Mouse (Mus musculus): Measurements from ENCODE around the gene Tcte2. TPM values are rescaled to one million over a fixed set of nuclear protein-coding genes. Genes with fewer than 3 reads are reported as not detected.
"Not testable (repeated sequence)": the region's sequence is repeated elsewhere in the genome, so short reads cannot be mapped to it uniquely, and the experiment has no call there.

The Tcte2 gene
- polyA plus RNA-seq (2015; fragmentation: Nextera tagmentation; extraction: Ambion mirVana) = 4.4 and 4.7 TPM in 2 replicates

GRCm38 (mm10) chr17:13761179-13761913 lies at the start of gene Tcte2:
Gene Tcte2, minus strand, starts transcription at chr17:13761825.
- peak; percentile 15; the same call in 1 of the 2 replicates for ATAC-seq (ENCODE audit: extremely low read depth, insufficient number of reproducible peaks, low FRiP score, low TSS enrichment)
- peak within 1 kb of the TSS; percentile 95 for H3K4me3 ChIP-seq
- H3K27ac ChIP-seq (replicated peaks) = peak within 1 kb of the TSS; percentile 95
- under 1% methylated on average over 74 of the region's 74 CpGs for WGBS
- H3K9ac ChIP-seq = peak within 1 kb of the TSS; percentile 96
- H3K4me1 ChIP-seq = peaks cover 53% of the 10 kb centered on the region
- no peaks in the 10 kb centered on the region for H3K27me3 ChIP-seq (replicated peaks)
- H3K4me2 ChIP-seq = peak within 1 kb of the TSS; percentile 98
- H3K36me3 ChIP-seq = no peaks in the 10 kb centered on the region
- H3K9me3 ChIP-seq = no peaks in the 10 kb centered on the region

GRCm38 (mm10) chr17:13806016-13806415 lies 44.4 kb upstream of the Tcte2 start:
- Histone ChIP-seq H3K4me2 (no peak overlapping the region), H3K36me3 (peaks cover 55% of the 10 kb centered on the region), H3K9me3 (no peaks in the 10 kb centered on the region), H3K4me3 (no peak overlapping the region), H3K9ac (no peak overlapping the region), H3K4me1 (0 out of 2 replicates have a peak, but pooled peaks cover 9% of the 10 kb centered on the region), H3K27ac (replicated peaks) (no peak overlapping the region), H3K27me3 (replicated peaks) (no peaks in the 10 kb centered on the region)
- 87% methylated on average over 1 of the region's 1 CpGs for WGBS
- ATAC-seq (ENCODE audit: extremely low read depth, insufficient number of reproducible peaks, low FRiP score, low TSS enrichment) = no peak

- no peak overlapping the region for H3K27ac ChIP-seq (replicated peaks)
- H3K9me3 ChIP-seq = no peaks in the 10 kb centered on the region
- no peak overlapping the region for H3K9ac ChIP-seq
- H3K4me1 ChIP-seq = 0 out of 2 replicates have a peak, but pooled peaks cover 9% of the 10 kb centered on the region
- H3K4me2 ChIP-seq = no peak overlapping the region
- ATAC-seq (ENCODE audit: extremely low read depth, insufficient number of reproducible peaks, low FRiP score, low TSS enrichment) = no peak
- H3K36me3 ChIP-seq = peaks cover 32% of the 10 kb centered on the region
- 65% methylated on average over 2 of the region's 2 CpGs for WGBS
- no peaks in the 10 kb centered on the region for H3K27me3 ChIP-seq (replicated peaks)
- H3K4me3 ChIP-seq = no peak overlapping the region
Measured at GRCm38 (mm10) chr17:13802836-13803408, 41.3 kb upstream of the Tcte2 start.

- 66% methylated on average over 1 of the region's 1 CpGs for WGBS
- Histone ChIP-seq H3K4me1 (peaks cover 9% of the 10 kb centered on the region), H3K9ac (no peak overlapping the region), H3K4me2 (no peak overlapping the region), H3K27me3 (replicated peaks) (no peaks in the 10 kb centered on the region), H3K36me3 (no peaks in the 10 kb centered on the region), H3K27ac (replicated peaks) (no peak overlapping the region), H3K4me3 (no peak overlapping the region), H3K9me3 (no peaks in the 10 kb centered on the region)
- ATAC-seq (ENCODE audit: extremely low read depth, insufficient number of reproducible peaks, low FRiP score, low TSS enrichment) = no peak
Measured at GRCm38 (mm10) chr17:13797691-13798090, 36.1 kb upstream of the Tcte2 start.

GRCm38 (mm10) chr17:13790033-13790432 lies 28.4 kb upstream of the Tcte2 start:
- H3K4me1 ChIP-seq = peaks cover 15% of the 10 kb centered on the region
- not testable (repeated sequence) for ATAC-seq (ENCODE audit: extremely low read depth, insufficient number of reproducible peaks, low FRiP score, low TSS enrichment); H3K4me3 ChIP-seq; H3K27me3 ChIP-seq (replicated peaks); H3K27ac ChIP-seq (replicated peaks); H3K9me3 ChIP-seq; H3K36me3 ChIP-seq; H3K9ac ChIP-seq; H3K4me2 ChIP-seq
- 84% methylated on average over 2 of the region's 2 CpGs for WGBS

GRCm38 (mm10) chr17:13783469-13783868 lies 21.8 kb upstream of the Tcte2 start:
- no peak overlapping the region for H3K9ac ChIP-seq
- H3K4me1 ChIP-seq = peaks cover 29% of the 10 kb centered on the region
- no peaks in the 10 kb centered on the region for H3K9me3 ChIP-seq
- no peaks in the 10 kb centered on the region for H3K36me3 ChIP-seq
- no peaks in the 10 kb centered on the region for H3K27me3 ChIP-seq (replicated peaks)
- no peak overlapping the region for H3K4me2 ChIP-seq
- ATAC-seq (ENCODE audit: extremely low read depth, insufficient number of reproducible peaks, low FRiP score, low TSS enrichment) = no peak
- WGBS = 48% methylated on average over 1 of the region's 1 CpGs
- H3K27ac ChIP-seq (replicated peaks) = no peak overlapping the region
- H3K4me3 ChIP-seq = no peak overlapping the region

- Histone ChIP-seq H3K36me3 (no peaks in the 10 kb centered on the region), H3K4me3 (no peak overlapping the region), H3K27ac (replicated peaks) (no peak overlapping the region), H3K9me3 (no peaks in the 10 kb centered on the region), H3K4me2 (no peak overlapping the region), H3K27me3 (replicated peaks) (no peaks in the 10 kb centered on the region), H3K9ac (no peak overlapping the region), H3K4me1 (peaks cover 42% of the 10 kb centered on the region)
- no peak for ATAC-seq (ENCODE audit: extremely low read depth, insufficient number of reproducible peaks, low FRiP score, low TSS enrichment)
- 85% methylated on average over 5 of the region's 5 CpGs for WGBS
Measured at GRCm38 (mm10) chr17:13781948-13782347, 20.3 kb upstream of the Tcte2 start.

GRCm38 (mm10) chr17:13778865-13779264 lies 17.2 kb upstream of the Tcte2 start:
- Histone ChIP-seq H3K4me1 (peaks cover 24% of the 10 kb centered on the region), H3K36me3 (no peaks in the 10 kb centered on the region)
- WGBS = 82% methylated on average over 1 of the region's 1 CpGs

GRCm38 (mm10) chr17:13777676-13778075 lies 16.1 kb upstream of the Tcte2 start:
- no peaks in the 10 kb centered on the region for H3K27me3 ChIP-seq (replicated peaks)
- H3K9me3 ChIP-seq = no peaks in the 10 kb centered on the region
- H3K36me3 ChIP-seq = no peaks in the 10 kb centered on the region
- 46% methylated on average over 2 of the region's 2 CpGs for WGBS
- H3K4me1 ChIP-seq = peaks cover 16% of the 10 kb centered on the region
- H3K9ac ChIP-seq = no peak overlapping the region
- H3K27ac ChIP-seq (replicated peaks) = no peak overlapping the region
- H3K4me2 ChIP-seq = no peak overlapping the region
- no peak for ATAC-seq (ENCODE audit: extremely low read depth, insufficient number of reproducible peaks, low FRiP score, low TSS enrichment)
- H3K4me3 ChIP-seq = no peak overlapping the region

More at GRCm38 (mm10) chr17:13778865-13779264, 17.2 kb upstream of the Tcte2 start:
- no peak overlapping the region for H3K4me3 ChIP-seq
- ATAC-seq (ENCODE audit: extremely low read depth, insufficient number of reproducible peaks, low FRiP score, low TSS enrichment) = no peak
- no peaks in the 10 kb centered on the region for H3K9me3 ChIP-seq
- H3K4me2 ChIP-seq = no peak overlapping the region
- no peak overlapping the region for H3K9ac ChIP-seq
- H3K27me3 ChIP-seq (replicated peaks) = no peaks in the 10 kb centered on the region
- H3K27ac ChIP-seq (replicated peaks) = no peak overlapping the region

- Histone ChIP-seq H3K9me3 (no peaks in the 10 kb centered on the region), H3K36me3 (no peaks in the 10 kb centered on the region), H3K4me1 (peaks cover 32% of the 10 kb centered on the region), H3K4me3 (no peak overlapping the region), H3K4me2 (no peak overlapping the region), H3K27ac (replicated peaks) (no peak overlapping the region), H3K9ac (no peak overlapping the region), H3K27me3 (replicated peaks) (no peaks in the 10 kb centered on the region)
- ATAC-seq (ENCODE audit: extremely low read depth, insufficient number of reproducible peaks, low FRiP score, low TSS enrichment) = no peak
- WGBS = 85% methylated on average over 3 of the region's 3 CpGs
Measured at GRCm38 (mm10) chr17:13769256-13769655, 7.6 kb upstream of the Tcte2 start.

- Histone ChIP-seq H3K27me3 (replicated peaks) (no peaks in the 10 kb centered on the region), H3K9ac (no peak overlapping the region), H3K4me3 (no peak overlapping the region), H3K36me3 (no peaks in the 10 kb centered on the region), H3K4me2 (no peak overlapping the region), H3K9me3 (no peaks in the 10 kb centered on the region), H3K4me1 (peaks cover 38% of the 10 kb centered on the region), H3K27ac (replicated peaks) (0 out of 2 replicates have a peak overlapping the region, but pooled peaks have one; percentile 48)
- WGBS = 88% methylated on average over 1 of the region's 1 CpGs
- ATAC-seq (ENCODE audit: extremely low read depth, insufficient number of reproducible peaks, low FRiP score, low TSS enrichment) = no peak
Measured at GRCm38 (mm10) chr17:13768531-13768930, 6.9 kb upstream of the Tcte2 start.

GRCm38 (mm10) chr17:13764911-13765310 lies 3.3 kb upstream of the Tcte2 start:
- H3K4me3 ChIP-seq; H3K4me2 ChIP-seq; H3K27me3 ChIP-seq (replicated peaks); H3K36me3 ChIP-seq; H3K9me3 ChIP-seq; H3K9ac ChIP-seq; ATAC-seq (ENCODE audit: extremely low read depth, insufficient number of reproducible peaks, low FRiP score, low TSS enrichment); H3K27ac ChIP-seq (replicated peaks): not testable (repeated sequence)
- 87% methylated on average over 2 of the region's 2 CpGs for WGBS
- H3K4me1 ChIP-seq = peaks cover 47% of the 10 kb centered on the region
